Mouse (Mus musculus) activated CD4-positive, CD25-positive, alpha-beta regulatory T cell, adult 9 weeks (primary cell): ENCODE measurements around the gene Xpr1. TPM values are rescaled to one million over a fixed set of nuclear protein-coding genes. Genes with fewer than 3 reads are reported as not detected.

Experiments used
- polyA plus RNA-seq: library from polyadenylated mRNA; unstranded; fragments of 100-300 nt; shearing (Covaris generic); gene quantifications from one replicate; pipeline ENCODE4 v1.2.1, GENCODE M21; 2017

The Xpr1 gene
- 44.2 TPM for polyA plus RNA-seq

DNA sequence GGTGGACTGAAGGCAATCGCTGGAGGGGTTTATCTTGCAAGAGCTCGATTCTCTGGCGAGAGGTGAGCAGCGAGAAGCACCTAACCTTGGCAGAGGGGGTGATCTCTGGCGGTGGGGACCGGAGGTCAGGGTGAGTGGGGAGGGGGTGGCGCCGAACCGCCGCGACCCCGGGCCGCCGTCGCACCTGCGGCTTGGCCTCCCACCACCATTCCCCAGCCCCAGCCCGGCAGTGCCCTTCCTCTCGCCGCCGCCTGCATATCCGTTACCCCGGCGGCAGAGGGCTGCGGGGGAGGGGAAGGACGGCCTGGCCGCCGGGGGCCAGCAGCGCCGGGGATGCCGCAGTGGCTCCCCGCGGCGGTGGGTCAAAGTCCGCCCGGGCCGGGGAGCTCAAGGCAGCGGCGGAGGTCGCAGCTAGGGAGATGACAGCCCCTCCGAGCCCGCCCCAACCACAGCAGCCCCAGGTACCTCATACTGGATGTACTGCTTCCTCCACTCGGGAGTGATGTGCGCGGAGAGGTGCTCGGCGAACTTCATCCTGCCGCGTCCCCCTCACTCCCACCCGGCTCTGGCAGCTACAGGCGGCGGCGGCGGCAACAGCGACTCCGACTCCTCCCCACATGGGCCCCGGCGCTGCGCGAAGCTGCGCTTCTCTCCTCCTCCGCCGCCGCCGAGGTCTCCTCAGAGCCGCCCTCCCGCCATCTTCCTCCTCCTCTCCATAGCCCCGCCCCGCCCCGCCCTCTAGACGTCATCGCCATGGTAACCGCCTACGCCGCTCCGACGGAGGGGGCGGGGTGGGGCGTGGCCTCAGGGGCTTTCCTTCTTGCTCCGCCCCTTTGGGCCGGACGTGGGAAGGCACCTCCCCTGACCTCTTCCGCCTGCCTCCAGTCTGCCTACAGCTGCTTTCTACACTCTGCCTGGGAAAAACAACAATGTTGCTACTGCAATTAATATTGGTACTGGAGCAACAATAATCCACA is at the start of gene Xpr1:
Gene Xpr1, minus strand, starts transcription at position 715 of the 977 bp plus-strand sequence.

DNA sequence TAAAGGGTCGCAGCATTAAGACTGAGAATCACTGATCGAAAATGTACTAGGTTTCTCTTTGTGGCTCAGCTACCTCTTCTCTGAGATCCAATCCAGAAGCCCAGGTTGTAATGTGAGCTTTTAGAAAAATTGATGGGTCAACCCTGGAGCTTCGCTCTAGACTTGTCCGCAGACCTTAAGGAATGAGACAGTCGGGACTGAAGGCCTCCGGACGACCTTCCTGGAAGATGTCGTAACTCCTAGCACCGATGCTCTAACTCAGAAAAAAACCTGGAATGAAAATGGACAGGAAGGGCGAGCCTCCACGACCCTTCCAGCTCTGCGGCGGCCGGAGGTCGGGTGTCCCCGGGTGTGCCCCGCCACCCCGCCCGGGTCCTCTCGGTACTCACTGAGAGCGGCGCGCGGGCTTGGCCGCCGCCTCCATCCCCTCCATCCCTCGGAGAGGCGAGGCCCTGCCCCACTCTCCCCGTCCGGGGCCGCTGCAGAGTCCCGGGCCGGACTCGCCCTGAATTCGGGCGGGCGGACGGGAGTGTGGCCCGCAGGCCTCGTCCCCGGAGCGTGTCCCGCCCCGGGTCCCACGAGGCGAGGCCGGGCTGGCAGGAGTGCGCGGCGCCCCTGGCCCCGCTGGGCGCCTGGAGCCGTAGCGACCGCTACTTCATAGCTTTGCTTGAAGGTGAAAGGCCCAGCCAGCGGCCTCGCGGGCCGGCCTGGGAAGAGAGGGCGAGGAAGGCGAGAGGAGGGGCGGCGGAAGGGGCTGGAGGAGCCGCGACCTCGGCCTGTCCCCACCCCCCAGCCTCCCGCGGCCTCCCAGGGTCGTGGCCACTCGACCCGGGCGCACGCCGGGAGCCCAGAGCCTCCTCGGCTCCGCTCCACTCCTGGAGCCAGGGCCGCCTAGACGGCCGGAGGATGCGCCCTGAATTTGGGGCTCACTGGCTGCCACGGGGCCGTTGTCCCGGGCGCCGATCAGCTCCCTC is 173.1 kb downstream of the Xpr1 start, which contains the start of gene BC034090:
Gene BC034090, minus strand, starts transcription at position 648 of the 974 bp plus-strand sequence.

Other genes starting within 250 kb of the Xpr1 start
- gene BC034090, start 173.0 kb downstream of the Xpr1 start, polyA plus RNA-seq, result 2.0 TPM
- 15.1 TPM for gene Acbd6, start 140.7 kb upstream of the Xpr1 start, polyA plus RNA-seq